Mouse (Mus musculus): Measurements from ENCODE around the gene Man1b1.

Man1b1 gene

GRCm38 (mm10) chr2:25364313-25364712 is 32.2 kb downstream of the Man1b1 start:
- DNase-seq (ENCODE audit: low read depth, low spot score), result no peak

DNA sequence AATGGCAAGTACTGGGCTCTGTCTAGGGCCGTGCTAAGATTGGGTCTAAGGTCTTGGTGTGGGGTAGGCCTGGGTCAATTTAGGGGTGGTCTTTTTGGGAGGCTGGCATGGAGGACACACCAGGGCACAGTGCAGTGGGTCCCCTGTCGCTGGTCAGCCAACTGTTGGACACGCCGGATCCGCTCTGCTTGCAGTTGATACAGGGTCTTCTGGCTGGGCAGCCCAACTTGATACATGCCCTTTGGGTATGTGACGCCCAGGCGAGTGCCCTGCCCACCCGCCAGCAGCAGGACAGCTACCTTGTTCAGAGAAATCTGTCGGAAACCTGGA is 32.6 kb downstream of the Man1b1 start:
- no peak for DNase-seq (ENCODE audit: low read depth, low spot score)

DNA sequence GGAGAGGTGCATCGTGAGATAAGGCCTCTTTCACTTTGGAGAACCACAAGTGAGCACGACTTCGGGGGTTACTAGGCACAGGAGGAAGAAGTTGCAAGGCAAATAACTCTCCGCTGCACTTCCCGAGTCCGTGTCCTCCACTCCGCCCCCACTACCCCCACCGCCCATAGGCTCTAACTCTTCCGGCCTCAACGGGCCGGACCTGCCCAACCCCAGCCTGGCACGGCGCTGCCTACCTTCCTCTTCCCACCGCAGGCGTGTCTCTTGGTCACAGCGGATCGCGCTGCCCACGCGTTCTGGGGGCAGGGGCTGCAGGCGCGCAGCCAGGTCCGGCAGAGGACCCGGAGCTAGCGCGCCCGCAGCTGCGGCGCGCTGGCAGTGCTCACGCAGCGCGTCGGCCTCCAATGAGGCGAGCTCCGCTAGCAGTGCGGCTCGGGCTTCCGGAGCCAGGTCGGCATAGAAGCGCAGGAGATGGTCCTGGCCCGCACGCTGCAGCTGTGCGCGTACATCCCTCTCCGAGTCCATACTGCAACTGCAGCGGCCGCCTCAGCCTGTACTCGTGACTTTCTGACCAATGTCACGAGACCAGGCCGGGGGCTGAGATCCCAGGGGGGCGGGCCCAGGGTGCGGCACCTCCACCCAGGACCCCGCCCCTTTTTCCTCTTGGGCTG is 33.1 kb downstream of the Man1b1 start, which contains the start of gene Uap1l1:
Gene Uap1l1, minus strand, starts transcription at position 592 of the 671 bp plus-strand sequence.
- peak; percentile 43 for DNase-seq (ENCODE audit: low read depth, low spot score)

GRCm38 (mm10) chr2:25369996-25370395 is 37.9 kb downstream of the Man1b1 start:
- DNase-seq (ENCODE audit: low read depth, low spot score), result no peak

DNA sequence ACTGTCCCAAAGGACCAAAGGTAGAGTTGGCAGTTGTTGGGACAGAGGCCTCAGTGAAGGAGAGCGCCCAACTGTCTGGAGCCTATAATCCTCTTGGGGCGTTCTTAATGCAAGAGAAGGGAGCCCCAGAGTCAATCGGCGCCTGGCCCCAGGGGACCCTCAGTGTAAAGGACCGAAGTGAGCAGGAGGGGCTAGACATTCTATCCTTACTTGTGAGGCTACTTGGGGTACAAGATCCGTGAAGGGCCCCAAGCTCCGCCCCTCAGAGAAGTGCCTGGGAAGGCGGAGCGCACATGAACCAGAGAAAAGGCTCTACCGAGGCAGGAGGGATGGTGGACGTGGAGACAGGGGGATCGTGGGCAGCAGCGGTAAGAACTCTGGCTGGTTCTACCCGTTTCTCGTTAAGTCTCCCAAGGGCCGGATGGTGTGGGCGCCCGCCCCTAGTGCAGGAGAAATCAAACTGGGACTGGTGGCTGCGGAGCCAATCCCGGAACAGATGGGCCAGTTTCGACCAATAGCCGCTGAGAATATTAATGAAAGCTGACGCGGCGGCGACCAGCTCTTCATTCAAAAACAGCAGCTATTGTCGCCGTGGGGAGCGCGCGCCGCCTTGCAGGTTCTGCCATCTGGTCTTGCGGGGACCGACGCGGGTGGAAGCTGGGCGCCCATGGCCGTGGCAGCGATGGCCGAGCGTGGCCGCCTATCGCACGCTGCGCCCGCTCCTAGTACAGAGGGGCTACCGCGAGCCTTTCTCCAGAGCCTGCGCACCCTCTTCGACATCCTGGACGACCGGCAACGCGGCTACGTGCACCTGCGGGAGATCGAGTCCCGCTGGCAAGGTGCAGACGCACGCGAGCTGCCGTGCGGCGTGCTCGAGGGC is 39.9 kb downstream of the Man1b1 start, which contains the start of gene Sapcd2:
Gene Sapcd2, plus strand, starts transcription at position 558 of the 880 bp plus-strand sequence.
- DNase-seq (ENCODE audit: low read depth, low spot score), result peak; percentile 82

GRCm38 (mm10) chr2:25372644-25373391 is 40.7 kb downstream of the Man1b1 start:
- DNase-seq (ENCODE audit: low read depth, low spot score), result no peak

DNA sequence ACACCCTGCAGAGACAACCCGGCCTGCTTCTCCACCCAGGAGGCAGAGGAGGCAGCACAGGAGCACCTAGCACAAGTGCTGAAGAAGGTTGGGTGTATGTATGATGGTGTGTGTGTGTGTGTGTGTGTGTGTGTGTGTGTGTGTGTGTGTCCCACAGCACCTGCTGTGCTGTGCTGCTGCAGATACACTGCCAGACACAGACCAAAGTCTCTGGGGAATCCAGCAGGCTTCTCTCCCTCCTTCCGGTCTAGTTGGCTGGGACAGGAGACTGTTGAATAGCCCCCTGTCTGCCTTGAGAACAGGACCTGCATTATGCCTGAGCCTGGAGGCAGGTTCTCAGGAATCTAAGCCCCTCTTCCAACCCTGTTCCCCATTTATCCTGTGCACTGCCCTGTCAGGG is 41.3 kb downstream of the Man1b1 start:
- no peak for DNase-seq (ENCODE audit: low read depth, low spot score)

DNA sequence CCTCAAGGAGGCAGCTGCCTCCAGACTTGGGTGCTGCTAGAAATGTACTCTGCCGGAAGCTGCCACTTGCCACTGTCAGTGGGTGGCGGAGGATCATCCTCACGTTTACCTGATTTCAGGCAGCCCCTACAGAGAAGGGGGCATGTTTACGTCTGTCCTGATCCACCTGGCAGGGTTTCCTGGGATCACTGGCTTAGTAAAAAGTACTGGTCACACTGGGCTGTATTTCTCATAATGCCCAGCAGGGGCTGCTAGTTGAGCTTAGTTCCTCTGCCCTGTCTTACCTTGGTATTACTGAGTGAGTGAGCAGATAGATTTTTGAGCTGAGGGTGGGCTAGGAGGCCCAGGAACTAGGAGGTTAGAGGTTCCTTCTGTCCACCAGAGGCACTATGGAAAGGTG is 44.5 kb downstream of the Man1b1 start:
- DNase-seq (ENCODE audit: low read depth, low spot score), result no peak

GRCm38 (mm10) chr2:25384492-25384891 is 52.4 kb downstream of the Man1b1 start:
- no peak for DNase-seq (ENCODE audit: low read depth, low spot score)

- DNase-seq (ENCODE audit: low read depth, low spot score), result no peak
Observed at GRCm38 (mm10) chr2:25391266-25391665, 59.1 kb downstream of the Man1b1 start.

DNA sequence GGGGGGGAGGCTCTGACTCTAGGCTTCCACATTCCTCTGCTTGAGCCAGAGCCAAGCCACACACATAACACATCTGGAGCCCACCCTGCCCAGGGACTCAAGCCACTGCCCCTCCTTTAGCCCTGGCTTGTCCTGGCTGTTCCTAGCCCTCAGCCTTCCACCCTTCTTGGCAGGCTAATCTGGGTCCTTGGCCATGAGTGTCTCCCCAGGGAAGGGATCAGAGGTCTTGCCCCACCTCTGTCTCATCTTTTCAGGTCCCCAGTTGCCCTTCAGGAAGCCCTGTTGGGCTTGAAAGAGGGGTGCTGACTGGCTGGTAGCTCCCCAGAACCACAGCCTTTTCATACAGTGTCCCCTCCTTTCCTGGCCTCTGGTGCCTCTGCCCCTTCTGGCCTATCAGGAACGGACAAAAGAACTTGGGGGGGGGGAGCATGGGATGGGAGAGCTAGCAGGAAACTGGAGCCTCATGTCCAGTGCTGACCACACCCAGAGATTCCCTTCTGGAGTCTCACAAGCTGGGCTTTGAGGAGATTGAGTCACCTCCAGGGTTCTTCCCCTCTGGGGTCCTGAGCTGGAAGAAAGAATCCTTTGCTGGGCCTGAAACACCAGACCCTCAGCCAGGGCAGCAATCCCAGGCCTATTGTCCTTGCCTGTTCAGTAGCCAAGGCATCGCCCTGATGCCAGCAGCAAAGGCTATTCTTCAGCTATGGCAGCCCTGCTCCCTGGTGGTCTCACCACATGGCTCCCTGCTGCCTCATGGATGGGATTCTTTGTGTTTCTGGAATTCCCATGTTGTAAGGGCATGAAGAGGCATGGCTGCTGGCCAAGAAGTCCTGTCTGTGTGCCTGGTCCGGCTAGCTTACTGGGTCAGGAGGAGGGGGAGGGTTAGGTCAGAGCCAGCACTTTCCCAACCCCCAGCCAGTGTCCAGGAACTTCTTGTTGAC is 62.4 kb downstream of the Man1b1 start:
- DNase-seq (ENCODE audit: low read depth, low spot score), result no peak

GRCm38 (mm10) chr2:25395721-25396596 is 63.8 kb downstream of the Man1b1 start, which contains the start of gene Entpd2:
Gene Entpd2 (plus strand): TSS chr2:25395874.
- no peak for DNase-seq (ENCODE audit: low read depth, low spot score)

DNA sequence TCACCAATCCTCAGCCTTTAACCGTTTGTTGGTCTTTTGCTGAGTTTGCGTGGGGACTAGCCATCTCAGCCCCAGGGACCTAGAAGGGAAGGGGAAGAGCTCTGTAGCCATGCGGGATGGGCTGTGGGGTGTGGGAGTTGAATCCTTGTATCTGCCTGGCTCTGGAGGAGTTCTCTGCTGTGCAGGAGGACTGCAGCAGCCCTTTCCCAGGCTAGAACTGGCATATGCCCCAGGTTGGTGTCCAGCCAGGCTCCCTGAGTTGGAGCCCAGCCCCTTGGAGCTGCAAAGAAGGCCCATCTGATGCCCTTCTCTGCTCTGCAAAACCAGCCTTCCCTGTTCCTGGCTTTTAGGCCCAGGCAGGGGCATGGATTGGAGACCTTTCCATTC is 64.5 kb downstream of the Man1b1 start:
- no peak for DNase-seq (ENCODE audit: low read depth, low spot score)

DNA sequence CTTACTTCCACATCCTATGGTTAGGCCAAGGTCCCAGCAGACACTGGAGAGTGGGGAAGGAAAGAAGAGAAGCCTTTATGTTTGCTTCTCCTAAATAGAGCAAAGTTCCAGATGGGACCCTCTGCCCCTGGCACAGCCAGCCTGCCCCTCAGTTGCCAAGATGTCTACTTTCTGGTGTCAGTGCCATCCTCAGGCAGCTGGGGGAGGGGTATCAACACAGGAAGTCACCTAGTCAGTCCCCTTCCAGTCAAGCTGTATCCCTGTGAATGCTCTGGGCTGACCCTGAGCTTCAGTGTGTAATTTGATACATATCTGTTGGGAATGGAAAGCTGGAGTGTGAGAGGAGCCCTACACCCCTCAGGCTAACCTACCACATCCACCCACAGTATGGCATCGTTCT is 64.9 kb downstream of the Man1b1 start:
- DNase-seq (ENCODE audit: low read depth, low spot score), result no peak

GRCm38 (mm10) chr2:25398065-25398464 is 65.9 kb downstream of the Man1b1 start:
- no peak for DNase-seq (ENCODE audit: low read depth, low spot score)

GRCm38 (mm10) chr2:25399051-25399450 is 66.9 kb downstream of the Man1b1 start, which contains the start of gene Npdc1:
Gene Npdc1 (plus strand): TSS chr2:25399351.
- DNase-seq (ENCODE audit: low read depth, low spot score), result no peak

GRCm38 (mm10) chr2:25400291-25400690 is 68.2 kb downstream of the Man1b1 start:
- no peak for DNase-seq (ENCODE audit: low read depth, low spot score)

- no peak for DNase-seq (ENCODE audit: low read depth, low spot score)
Observed at GRCm38 (mm10) chr2:25400764-25401163, 68.6 kb downstream of the Man1b1 start.

Data from embryo, embryonic 11.5 days (tissue).